Mouse (Mus musculus) liver (tissue): ENCODE measurements around the gene Fign.
A peak's percentile ranks its signal among the peaks of the same experiment; 100 is the strongest.

Source experiments
- DNase-seq: peaks from one replicate; pipeline ENCODE4 v3.0.0-alpha.2; 2020; ENCODE audit warnings: mixed read lengths

Gene Fign

GRCm38 (mm10) chr2:64097937-64098617, at the start of gene Fign:
Gene Fign, minus strand, starts transcription at chr2:64098038.
- DNase-seq: peak; percentile 59

GRCm38 (mm10) chr2:64133597-64133996, 35.8 kb upstream of the Fign start:
- DNase-seq: no peak

DNA sequence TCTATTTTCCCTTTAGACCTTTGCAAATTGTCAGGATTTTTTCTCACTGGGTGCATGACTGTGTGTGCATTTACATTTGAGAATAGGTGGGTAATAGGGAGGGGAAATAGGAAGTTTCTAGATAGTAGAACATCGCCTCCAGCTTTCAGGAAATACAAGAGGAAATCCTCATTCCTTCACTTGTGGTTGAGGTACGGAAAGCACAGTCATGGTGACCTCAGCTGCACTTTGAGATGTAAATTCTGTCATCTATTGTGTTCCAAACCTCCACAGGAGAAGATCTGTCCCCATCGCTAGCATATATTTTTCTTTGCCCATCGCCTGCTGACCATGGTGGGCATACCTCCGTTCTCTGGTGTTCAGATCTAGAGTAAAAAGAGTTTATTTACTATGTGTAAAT, 22.7 kb upstream of the Fign start:
- DNase-seq: no peak

DNA sequence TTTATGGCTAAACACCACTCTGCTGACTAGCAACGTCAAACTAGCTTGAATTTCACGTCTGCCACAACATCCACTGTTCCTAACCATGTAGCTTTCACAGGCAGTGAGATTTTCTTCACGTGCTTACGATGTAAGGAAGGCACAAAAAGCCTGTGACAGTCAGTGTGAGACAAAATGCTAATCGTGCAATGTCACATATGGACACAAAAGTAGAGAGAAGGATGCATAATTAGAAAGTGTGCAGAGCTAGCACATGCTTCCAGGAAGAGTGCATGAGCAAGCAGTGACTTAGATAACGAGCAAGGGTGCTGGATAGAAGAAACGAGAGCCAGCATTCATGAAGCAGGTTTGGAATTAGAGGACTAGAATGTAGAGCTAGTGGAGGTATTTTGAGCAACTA, 18.8 kb upstream of the Fign start:
- DNase-seq: no peak

DNA sequence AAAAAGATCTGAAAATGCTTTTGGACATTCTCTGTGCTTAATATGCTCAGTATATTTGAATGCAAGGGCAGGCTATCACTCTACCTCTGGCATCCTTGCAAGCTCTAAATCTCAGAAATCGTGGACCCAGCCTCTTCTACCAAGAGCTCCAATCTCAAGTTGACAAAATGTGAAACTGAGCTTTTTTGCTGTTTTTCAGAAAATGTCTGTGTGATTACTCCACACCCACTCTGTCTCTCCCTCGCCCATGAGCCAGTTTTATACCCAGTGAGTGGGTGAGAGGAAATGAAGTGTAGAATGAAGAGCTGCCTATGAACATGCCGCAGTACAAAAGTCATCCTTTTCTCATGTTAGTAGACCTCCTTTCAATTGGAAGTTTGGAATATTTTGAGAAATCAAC, 13.3 kb upstream of the Fign start:
- DNase-seq: no peak

DNA sequence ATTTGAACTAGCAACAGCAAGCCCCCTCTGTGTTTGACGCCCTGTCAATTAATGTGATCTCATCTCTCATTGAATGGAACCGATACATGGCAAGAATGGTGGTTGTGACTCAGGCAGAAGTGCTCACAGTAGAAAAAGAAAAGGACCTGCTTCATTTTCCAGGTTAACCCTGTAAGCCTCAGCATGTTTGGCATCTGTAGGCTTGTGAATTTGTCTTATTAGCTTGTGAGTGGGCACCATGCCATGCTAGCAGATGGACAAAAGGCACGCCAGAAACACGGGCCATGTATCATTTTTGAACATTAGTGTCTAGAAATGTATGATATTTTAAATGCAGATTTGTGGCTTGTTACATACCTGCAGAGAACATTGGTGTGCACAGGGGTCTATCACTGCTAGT, 12.0 kb upstream of the Fign start:
- no peak for DNase-seq

GRCm38 (mm10) chr2:64108040-64108439, 10.2 kb upstream of the Fign start:
- no peak for DNase-seq

- peak; percentile 29 for DNase-seq
Observed at GRCm38 (mm10) chr2:64098618-64099320, 931 bp upstream of the Fign start.

GRCm38 (mm10) chr2:64096721-64097411, 972 bp downstream of the Fign start:
- no peak for DNase-seq

DNA sequence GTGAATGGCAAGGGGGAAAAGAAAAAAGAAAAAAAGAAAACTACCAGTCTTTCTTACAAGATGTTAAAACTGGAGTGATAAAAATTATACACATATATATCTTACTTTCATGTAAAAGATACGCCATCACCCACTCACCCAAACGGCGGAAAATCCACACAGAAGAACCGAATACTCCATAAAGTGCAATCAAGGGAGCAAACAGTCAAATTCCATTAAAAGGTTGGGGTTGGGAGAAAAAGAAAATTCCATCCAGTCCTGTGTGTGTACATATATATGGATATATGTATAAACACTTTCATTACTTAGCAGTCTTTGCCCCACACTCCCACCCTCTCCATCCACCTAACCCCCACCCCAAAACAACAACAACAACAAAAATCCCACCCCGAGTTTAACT, 1.7 kb downstream of the Fign start:
- no peak for DNase-seq

GRCm38 (mm10) chr2:64095561-64095960, 2.3 kb downstream of the Fign start:
- no peak for DNase-seq

DNA sequence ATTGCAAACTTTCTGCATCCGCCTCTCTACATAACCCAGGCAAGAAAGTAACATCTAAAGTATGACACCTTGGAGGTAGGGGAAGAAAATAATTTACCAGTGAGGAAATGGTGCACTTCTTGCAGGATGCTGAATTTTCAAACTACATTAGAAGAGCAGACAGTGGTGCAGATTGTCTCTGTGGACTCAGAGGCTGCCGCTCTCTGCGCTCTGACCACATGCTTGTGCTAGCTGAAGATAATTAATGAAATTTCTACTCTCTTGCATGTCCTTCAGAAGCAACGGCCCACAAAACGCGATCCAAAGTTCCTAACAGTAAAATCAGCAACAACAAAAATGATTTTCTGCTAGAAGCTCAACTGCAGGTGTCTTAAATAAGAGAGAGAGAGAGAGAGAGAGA, 4.8 kb downstream of the Fign start:
- no peak for DNase-seq

DNA sequence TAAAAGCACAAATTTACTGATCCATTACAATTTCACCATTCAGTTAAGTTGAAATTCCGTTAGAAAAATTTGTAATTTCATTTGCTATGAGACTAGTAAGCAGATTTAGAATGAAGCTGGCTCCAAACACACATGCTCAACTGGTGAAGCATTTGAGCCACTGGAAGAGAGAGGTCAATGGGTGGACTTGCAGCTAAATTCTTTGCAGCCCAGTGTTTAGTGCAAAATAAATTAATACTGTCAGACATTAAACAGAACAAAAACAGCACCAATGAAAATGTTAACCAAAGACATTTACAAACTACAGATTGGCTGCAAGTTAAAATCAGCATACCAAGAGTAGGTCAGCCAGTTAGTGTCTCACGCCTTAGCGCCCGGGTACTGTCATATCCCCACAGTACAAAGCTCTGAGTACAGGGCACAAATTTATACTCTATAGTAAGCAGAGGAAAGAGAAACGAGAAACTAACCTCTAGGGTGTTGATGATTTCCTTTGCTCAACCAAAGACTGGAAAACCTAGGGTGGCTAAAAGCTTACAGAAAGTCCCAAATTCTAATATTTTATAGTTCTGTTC, 13.9 kb downstream of the Fign start:
- DNase-seq: no peak

GRCm38 (mm10) chr2:64079765-64080164, 18.1 kb downstream of the Fign start:
- DNase-seq: no peak

GRCm38 (mm10) chr2:64078551-64078950, 19.3 kb downstream of the Fign start:
- no peak for DNase-seq

DNA sequence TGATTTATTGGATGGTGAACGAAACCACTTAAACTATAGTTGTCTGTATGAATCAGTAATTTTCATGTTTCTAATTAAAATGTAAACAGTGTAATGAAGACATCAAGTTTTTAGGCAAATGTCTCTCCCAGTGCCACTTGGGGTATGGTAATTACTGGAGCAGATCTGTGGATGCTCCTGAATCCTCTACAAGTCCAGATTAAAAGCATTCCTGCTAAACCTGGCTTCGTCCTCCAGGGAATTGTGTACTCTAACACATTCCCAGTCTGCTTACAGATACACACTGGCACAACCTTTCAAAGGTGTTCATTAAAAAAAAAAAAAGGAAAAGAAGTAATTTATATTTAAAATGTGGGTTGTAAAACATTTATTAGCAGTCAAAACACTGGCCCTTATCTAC, 20.0 kb downstream of the Fign start:
- DNase-seq: no peak

DNA sequence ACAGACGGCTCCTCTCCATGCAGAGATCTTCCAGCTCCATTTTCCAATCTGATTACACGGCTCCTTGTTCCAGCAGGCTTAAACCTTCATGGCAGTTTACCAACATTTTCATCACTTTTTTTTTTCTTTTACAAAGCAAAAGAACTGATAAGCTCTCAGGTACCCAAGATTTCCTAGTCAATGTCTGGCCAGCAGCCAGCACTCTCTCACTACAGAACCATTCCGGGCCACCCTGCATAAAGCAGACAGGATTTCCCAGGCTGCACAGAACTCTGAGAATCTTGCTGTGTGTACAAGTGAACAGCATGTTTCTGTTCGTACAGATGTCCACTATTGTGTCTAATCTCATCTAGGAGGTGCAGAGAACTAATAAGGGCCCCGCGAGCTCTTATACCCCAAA, 22.0 kb downstream of the Fign start:
- no peak for DNase-seq

DNA sequence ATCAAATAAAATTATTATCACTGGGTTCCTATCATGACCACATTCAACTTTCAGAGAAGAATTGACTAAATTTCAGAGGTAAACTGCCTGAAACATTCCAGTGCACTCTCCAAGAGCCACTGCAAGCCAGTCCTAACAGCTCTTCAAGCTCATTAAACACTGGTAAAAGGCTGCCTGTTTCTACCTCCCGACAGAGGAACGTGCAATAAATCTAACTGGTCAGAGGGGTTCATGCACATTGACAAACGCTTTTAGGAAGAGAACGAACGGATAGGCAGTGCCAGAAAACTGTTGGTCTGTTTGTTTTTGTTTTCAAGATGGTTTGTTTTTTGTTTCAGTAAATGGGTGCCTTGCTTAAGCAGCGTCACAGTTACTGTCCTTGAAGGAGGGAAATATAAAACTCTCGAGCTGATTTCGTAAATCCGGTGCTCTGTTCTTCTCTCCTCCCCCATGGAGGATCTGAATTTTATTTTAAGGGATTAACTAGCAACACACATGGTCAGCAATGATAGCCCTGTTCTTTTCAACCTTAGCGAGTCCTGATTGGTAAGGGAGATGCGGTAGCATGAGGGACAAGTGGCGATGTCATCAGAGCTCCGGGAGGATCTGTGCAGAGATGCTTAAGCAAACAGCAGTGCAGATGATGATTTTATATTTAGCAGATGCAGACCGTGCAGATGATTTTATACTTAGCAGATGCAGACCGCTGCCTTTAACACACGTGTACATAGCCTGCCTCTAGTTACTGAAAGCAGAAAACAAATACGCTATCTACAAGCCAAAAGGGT, 23.0 kb downstream of the Fign start:
- no peak for DNase-seq

DNA sequence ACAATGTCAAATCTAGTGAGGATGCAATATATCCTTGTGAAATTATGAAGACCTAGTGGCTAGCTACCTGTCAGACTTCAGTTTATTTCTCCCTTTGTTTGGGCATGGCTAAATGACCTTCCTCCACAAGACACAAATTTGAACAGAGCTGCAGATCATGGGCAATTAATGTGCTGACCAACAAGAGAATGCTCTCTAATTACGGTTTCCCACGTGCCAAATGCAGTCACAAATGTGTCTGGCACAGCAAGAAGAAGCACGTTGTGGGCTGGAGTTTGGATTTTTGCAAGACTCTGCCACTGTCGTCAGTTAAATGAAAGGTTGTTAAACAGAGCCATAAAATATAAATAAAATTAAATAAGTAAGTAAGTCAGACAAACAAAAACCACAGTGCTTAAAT, 25.7 kb downstream of the Fign start:
- no peak for DNase-seq

DNA sequence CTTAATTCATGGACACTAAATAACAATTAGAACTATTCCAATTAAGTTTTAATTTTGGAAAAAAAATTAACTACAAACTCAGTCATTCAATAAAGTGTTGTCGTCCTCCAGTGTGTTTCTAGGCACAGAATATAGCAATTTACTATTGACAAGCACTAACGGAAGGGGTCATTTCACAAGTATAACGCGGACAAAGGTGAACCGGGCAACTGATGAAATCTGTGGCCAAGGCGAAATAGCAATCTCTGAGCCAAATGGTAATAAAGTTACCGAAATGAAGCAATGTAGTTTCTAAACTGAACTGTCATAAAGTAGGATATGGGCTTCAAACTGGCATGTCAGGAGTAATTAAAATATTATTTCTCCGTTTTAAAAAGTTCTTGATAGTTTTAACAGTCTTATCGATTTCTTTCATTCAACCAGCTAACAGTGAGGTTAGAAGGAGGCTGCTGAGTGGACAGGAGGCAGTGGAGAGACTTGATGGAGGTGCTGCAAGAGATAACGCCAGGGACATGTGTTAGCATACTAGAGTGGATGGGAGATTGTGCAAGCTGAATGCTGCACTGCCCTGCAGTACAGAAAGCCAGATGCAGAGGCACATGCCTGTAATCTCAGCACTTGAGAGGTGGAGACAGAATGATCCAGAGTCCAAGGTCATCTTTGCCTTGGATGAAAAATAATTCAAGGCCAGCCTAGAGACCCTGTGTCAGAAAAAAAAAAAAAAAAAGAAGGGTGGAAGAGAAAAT, 27.7 kb downstream of the Fign start:
- DNase-seq: peak; percentile 4

GRCm38 (mm10) chr2:64065511-64065910, 32.3 kb downstream of the Fign start:
- no peak for DNase-seq

DNA sequence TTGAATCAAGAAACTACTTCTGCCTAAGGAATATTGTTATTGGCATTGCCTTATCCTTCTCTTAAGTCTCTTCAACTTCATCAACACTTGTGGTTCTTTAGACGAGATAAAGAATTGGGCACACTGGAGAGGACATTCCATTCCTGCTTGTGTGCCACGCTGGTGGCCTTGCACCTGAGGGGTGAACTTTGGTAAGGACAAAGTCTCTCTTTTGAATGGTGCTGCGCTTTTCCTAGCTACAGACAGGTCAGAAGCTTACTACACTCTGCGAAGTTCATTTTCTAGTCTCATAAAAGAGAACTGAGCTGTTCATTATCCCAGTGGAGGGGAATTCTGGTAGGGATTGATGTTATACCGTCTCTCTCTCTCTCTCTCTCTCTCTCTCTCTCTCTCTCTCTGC, 38.4 kb downstream of the Fign start:
- DNase-seq: no peak
